Mouse (Mus musculus) myocyte (in vitro differentiated cells): Measurements from ENCODE around the gene Glyr1.

Experiments
- CEBPB ChIP-seq: IDR thresholded peaks from 2 replicates; pipeline ENCODE4 v1.6.1; 2011; ENCODE audit warnings: mild to moderate bottlenecking, moderate library complexity; ENCODE audit not compliant: poor library complexity, insufficient read depth, severe bottlenecking
- MYOG ChIP-seq, 3 experiments: IDR thresholded peaks; one replicate each; pipeline ENCODE4 v1.6.1; 2011; ENCODE audit warnings: control low read depth in 2 of 3, low read depth in 2 of 3, mild to moderate bottlenecking in 2 of 3; ENCODE audit not compliant: insufficient read length in 2 of 3, control insufficient read depth in 1 of 3, insufficient read depth in 1 of 3
- POLR2A ChIP-seq: IDR thresholded peaks from one replicate; pipeline ENCODE4 v1.6.1; 2011; ENCODE audit warnings: low read depth, mild to moderate bottlenecking, control low read depth, moderate library complexity; ENCODE audit not compliant: insufficient read length
- POLR2AphosphoS2 ChIP-seq: IDR thresholded peaks from one replicate; pipeline ENCODE4 v1.6.1; 2011; ENCODE audit warnings: low read depth, control low read depth; ENCODE audit not compliant: insufficient read length
- REST ChIP-seq: IDR thresholded peaks from one replicate; pipeline ENCODE4 v1.6.1; 2011; ENCODE audit warnings: mild to moderate bottlenecking, control low read depth, moderate library complexity; ENCODE audit not compliant: insufficient read depth, insufficient read length
- TCF12 ChIP-seq: IDR thresholded peaks from one replicate; pipeline ENCODE4 v1.6.1; 2011; ENCODE audit warnings: mild to moderate bottlenecking, control low read depth; ENCODE audit not compliant: poor library complexity, insufficient read depth, severe bottlenecking
- USF1 ChIP-seq: IDR thresholded peaks from one replicate; pipeline ENCODE4 v1.6.1; 2011; ENCODE audit warnings: low read depth, mild to moderate bottlenecking, control low read depth, moderate library complexity

DNA sequence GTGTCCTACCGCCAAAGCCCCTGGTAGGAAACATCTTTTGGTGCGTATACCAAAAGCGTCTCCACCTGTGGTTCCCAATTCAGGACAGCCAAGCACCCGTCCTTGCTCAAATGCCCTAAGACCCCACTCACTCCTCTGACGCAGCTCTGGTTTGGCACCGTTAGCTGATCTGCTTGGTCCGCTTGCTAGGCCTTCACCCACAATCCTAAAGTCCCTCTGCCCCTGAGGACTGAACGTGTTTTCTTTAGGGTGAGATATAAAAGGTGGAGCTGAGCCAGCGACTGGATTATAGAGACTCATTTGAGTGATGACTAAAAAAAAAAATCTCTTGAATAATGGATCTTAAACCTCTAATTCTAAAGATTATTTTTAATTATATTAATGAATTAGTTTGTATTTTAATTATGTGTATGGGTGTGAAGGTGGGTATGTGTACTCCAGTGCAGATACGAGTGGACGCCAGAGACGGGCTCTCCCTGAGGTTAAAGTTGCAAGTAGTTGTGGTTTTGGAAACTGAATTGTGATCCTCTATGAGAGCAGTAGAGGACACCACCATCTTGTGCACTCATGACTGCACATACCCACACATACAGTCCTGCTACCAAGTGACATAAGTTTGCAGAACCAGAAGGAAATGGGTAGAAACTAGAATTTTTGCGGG, 84.8 kb downstream of the Glyr1 start:
- no peak for TF ChIP-seq USF1
- no peak for TF ChIP-seq REST
- TF ChIP-seq POLR2A: no peak
- no peak for TF ChIP-seq TCF12
- TF ChIP-seq POLR2AphosphoS2: no peak
- TF ChIP-seq MYOG (IDR thresholded peaks at IDR 0.05; ENCODE audit: control insufficient read depth in 1 of 3, insufficient read depth in 1 of 3, insufficient read length in 2 of 3, low read depth in 2 of 3): no peak
- TF ChIP-seq CEBPB: no peak
